Mouse (Mus musculus): Measurements from ENCODE around the gene Tecpr1. TPM values are rescaled to one million over a fixed set of nuclear protein-coding genes. Genes with fewer than 3 reads are reported as not detected.

The Tecpr1 gene
- total RNA-seq, 2 experiments from 2014 or later, result 86.2 to 93.0 TPM

DNA sequence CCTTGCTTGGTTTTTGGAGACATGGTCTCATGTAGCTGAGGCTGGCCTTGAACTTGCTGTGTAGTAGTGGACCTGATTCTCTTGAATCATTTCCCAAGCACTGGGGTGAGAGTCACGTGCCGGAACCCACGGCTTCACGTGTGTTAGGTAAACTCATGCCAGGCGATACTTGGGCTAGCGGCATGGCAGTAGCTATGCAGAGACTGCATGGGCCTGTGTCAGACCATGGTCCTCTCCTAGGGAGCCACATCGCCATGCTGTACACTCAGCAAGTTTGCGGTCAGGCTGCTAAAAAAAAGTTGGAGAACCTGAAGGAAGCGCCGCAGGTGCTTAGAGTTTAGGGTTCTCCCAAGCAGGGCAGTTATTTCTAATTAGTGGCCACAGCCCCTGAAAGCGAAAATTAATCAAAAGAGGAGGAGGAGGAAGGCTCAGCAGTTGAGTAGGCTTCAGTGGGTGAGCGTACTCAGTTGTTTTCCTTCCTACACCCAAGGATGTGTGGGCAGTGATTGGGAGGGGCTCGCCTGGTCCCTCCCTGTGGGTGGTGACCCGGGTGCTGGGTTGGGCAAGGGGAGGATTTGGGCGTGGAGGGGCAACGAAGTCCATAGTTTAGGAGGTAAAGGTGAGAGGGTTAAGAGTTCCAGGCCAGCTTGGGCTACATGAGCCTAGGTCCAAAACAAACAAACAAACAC lies 30.9 kb upstream of the Tecpr1 start:
- no peak for DNase-seq (ENCODE audit: low spot score in 2 of 2)
- intact Hi-C loops (cut with DNase I), result no loop called here

DNA sequence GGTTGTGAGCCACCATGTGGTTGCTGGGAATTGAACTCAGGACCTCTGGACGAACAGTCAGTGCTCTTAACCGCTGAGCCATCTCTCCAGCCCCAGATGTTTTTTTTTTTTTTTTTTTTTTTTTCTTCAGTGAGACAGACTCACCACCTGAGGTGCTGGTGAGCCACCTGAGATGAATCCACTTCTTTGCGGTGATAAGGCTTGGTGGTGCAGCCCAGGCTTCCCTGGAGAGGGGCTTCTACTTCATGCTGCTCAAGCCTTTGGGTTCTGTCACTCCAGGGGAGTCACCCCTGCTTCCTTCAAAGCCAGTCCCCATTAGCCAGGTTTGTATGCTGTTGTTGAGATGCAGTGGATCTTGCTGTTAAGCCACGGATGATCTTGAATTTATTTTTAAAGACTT lies 29.8 kb upstream of the Tecpr1 start:
- intact Hi-C loops (cut with DNase I), result no loop called here
- no peak for DNase-seq (ENCODE audit: low spot score in 2 of 2)

DNA sequence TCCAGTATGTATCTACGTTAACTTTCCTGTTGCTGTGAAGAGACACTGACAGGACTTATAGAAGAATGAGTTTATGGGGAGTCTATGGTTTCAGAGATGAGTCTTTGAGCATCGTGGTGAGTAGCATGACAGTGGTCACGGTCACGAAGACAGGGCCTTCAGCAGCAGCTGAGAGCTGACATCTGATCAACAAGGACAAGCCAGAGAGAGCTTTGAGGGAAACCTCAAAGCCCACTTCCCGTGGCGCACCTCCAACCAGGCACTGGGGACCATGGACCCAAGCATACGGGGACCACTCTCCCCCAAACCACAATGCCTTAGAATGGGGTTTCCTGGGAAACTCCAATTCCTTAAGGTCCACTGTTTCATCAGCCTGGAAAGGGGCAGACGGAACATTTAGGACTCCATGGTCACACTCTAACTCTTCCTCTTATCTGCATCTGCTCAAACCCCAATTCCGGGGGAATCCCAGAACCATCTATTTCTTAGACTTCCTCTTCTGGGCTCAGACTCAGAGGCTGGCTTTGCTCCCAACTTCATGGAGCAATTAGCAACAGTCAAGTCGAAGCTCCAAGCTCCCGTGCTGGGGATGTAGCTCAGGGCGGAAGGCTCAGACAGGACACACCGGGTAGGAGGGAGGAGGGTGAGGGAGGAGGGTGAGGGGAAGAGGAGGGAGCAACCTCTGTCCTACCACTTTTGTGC lies 28.6 kb upstream of the Tecpr1 start:
- intact Hi-C loops (cut with DNase I), result no loop called here
- DNase-seq (ENCODE audit: low spot score in 2 of 2), result no peak

DNA sequence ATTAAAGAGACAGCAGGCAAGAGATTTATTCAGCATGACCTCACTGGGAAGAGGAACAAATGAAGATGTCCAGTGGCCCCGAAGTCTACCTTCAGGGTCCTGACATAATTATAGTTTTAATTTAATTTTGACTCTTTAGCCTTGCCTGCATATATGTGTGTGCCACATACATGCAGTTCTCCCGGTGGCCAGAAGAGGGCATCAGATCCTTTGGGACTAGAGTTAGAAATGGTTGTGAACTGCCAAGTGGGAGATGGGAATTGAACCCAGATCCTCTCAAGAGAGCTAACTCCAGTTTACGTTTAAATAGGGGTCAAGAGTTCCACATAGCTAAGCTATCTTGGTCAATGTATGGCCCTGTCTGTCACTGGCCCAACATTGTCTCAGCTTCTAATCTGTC lies 26.5 kb upstream of the Tecpr1 start:
- DNase-seq (ENCODE audit: low spot score in 2 of 2), result no peak
- intact Hi-C loops (cut with DNase I), result no loop called here

DNA sequence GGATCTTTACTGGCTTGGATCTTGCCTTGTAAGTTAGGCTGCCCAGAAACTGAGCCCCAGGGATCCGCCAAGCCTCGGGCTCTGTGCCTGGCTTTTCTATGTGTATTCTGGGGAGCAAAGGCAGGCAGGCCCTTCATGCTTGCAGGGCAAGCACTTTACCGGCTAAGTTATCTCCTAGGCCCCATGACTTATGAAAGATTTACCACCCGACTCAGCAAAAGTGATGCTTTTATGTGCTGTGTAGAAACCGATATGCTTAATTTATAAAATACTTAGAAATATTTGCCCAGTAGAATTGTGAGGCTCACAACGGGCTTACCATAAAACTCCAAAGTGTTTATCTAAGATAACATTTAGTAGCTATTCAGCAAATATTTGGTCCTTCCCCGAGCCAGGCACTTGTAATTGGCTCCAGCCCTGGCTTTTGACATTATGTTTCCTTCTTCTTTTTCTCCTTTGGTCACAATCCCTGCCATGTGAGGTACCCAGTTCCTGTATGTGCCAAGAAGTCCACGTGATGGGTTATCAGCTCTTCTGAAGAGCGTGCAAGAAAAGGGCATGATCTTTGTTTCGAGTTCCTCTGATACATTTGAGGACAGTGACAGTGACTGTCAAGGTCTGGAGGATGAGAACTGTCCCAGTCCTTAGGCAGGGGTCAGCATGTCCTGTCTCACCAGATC lies 24.6 kb upstream of the Tecpr1 start:
- no peak for DNase-seq (ENCODE audit: low spot score in 2 of 2)
- intact Hi-C loops (cut with DNase I), result no loop called here

DNA sequence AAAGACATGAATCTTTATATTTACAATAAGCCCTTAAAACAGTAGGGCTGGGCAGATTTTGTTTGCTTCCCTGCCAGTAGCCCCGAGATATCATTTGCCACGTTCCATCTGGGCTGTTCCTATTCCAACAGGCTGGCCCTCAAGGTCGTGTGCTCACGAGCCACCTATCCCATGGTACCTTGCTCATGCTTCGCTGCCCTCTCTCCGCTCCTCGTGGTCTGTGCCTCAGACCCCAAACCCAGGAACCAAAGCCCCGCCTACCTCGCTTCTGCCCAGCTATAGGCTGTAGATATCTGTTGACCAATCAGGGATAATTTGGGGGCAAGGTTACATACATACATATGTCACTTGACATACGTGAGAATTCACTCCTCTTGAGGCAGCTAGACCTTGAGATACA lies 23.9 kb upstream of the Tecpr1 start:
- no peak for DNase-seq (ENCODE audit: low spot score in 2 of 2)
- intact Hi-C loops (cut with DNase I), result no loop called here

DNA sequence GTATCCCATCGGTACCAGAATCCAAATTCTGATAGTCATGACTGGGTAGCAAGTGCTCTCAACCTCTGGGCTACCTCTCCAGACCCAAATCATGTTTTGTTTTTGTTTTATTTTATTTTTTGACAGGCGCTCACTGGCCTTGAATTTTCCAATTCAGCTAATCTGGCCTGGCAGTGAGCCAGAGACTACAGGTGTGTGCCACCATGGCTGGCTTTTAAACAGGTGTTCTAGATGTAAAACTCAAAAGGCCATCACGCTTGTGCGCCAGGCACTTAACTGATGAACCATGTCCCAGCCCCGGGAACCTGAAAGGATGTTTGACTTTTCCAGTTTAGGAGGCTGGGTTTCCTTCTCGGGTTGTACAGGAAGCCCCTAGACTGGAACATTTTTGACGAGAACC lies 23.3 kb upstream of the Tecpr1 start:
- intact Hi-C loops (cut with DNase I), result no loop called here
- no peak for DNase-seq (ENCODE audit: low spot score in 2 of 2)

DNA sequence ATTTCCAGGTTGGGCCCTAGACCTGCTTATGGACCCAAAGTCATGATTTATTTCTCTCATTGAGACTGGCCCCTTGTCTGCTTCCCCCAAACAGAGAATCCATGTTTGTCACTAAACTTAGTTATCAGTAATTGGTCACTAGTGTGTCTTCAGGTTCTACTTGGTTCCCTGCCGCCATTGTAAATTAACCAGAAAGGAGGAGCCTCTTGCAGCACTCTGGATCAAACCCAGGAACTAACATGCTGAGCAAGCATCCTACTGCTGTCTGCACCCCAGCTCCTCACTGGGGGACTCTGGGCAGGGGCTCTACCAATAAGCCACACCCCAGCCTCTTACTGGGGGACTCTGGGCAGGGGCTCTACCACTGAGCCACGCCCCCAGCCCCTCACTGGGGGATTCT lies 22.2 kb upstream of the Tecpr1 start:
- DNase-seq (ENCODE audit: low spot score in 2 of 2), result no peak
- intact Hi-C loops (cut with DNase I), result no loop called here

DNA sequence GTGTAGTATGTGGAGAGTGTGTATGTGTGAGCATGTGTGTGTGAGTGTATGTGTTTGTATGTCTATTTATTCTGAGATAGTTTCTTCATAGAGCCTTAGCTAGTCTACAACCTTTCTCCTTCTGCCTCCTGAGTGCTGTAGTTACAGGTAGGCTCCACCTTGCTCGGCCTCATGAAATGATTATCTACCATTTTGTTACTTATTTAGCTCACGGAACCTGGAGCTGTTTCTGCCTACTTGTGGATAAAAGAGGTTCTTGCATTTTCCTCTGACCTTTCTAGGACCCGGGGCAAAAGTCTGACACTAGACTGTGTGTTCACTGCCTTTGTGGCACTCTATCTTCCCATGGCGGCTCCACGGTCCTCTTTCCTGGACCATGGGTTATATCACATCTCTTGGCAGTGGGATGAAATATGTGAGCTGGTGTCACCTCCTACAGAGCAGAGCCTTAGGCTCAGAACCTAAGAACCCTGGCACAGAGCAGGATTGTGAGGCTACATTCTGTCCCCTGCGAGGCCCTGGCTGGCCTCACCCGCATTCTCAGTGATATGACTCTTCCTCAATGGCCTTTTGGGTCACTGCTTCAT lies 20.6 kb upstream of the Tecpr1 start, which contains the start of gene Bri3:
Bri3 (plus strand) TSS at position 537 of the 587 bp plus-strand sequence.
- intact Hi-C loops (cut with DNase I), result no loop called here
- DNase-seq (ENCODE audit: low spot score in 2 of 2), result no peak

DNA sequence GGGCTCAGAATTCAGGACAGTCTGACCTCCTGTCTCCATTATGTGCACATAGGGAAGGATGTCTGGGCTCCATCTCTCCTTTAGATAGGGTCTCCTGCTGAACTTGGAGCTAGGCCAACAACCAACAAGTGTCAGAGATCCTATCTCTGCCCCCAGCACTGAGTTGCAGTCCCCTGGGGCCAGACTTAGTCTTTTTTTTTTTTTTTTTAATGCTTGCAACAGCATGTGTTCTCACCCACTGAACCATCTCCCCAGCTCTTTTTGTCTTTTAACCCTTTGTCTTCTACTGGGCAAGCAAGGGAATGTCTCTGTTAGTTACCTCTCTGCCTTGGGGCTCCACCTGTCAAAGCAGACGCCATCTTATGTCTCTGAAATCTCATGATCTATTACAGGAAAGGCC lies 15.6 kb upstream of the Tecpr1 start:
- no peak for DNase-seq (ENCODE audit: low spot score in 2 of 2)
- intact Hi-C loops (cut with DNase I), result no loop called here

DNA sequence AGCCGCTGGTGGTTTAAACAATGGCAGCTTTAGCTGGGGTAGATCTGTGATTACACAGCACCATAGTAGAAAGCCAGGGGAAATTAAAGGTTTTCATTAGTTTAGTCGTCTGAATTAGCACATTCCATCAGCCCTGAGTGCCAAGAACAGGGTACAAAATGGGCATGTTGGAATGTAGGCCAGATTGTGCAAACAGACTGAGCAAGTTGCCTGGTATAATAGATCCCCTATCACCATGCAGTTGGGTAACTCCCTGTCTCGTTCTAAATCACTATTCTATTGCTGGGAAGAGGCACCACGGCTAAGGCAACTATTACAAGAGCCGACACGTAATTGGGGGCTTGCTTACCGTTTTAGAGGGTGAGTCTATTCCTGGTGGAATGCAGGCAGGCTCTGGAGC lies 11.3 kb upstream of the Tecpr1 start:
- DNase-seq (ENCODE audit: low spot score in 2 of 2), result no peak
- intact Hi-C loops (cut with DNase I), result no loop called here

DNA sequence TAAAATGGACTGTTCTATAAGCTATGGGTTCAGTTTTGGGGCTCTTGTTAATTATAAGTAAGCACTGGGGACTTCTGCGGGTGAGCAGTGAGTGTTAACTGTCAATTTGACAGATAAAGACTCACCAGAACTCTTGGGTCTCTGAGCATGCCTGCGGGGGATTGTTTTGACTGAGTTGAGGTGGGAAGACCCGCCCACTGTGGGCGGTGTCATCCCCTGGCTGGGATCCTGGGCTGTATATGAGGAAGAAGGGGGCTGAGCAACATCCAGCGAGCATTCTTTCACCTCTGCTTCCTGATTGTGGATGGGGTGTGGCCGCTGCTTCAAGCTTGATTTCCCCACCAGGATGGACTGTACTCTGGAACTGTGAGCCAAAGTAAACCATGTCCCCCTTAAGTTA lies 10.8 kb upstream of the Tecpr1 start:
- no peak for DNase-seq (ENCODE audit: low spot score in 2 of 2)
- intact Hi-C loops (cut with DNase I), result no loop called here

DNA sequence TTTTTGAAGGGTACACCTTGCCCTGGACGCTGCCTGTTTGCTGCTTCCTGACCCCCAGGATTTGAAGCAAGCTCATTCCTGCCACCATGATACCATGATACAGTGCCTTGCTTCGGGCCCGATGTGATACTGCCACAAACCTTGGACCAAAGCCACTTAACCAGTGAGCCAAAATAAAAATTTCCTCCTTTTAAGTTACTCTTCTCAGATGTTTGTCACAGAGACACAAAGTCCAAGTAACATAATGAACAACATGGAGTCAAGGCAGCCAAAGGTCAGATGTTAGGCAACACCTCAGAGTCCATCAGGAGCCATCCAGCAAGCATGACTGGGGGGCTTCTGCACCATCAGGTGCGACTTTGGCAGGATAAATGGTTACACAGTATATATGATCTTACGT lies 9.1 kb upstream of the Tecpr1 start:
- intact Hi-C loops (cut with DNase I), result no loop called here

DNA sequence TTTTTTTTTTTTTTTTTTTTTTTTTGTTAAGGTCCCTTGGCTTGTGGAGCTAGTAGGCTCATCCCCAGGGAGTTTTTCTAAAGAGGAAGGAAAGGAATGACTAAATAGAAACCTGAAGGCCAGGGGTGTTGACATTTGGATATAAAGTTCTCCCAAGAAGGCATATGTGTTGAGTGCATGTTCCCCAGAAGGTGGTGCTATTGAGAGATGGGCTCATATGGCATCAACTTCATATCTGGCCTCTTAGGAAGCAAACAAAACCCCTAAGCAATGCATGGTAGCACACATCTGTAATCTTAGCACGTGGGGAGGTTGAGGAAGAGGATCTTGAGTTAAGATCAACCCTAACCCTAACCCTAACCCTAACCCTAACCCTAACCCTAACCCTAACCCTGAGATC lies 8.0 kb upstream of the Tecpr1 start:
- DNase-seq (ENCODE audit: low spot score in 2 of 2), result no peak
- intact Hi-C loops (cut with DNase I), result no loop called here

More for the DNA sequence above, 9.1 kb upstream of the Tecpr1 start:
- no peak for DNase-seq (ENCODE audit: low spot score in 2 of 2)

DNA sequence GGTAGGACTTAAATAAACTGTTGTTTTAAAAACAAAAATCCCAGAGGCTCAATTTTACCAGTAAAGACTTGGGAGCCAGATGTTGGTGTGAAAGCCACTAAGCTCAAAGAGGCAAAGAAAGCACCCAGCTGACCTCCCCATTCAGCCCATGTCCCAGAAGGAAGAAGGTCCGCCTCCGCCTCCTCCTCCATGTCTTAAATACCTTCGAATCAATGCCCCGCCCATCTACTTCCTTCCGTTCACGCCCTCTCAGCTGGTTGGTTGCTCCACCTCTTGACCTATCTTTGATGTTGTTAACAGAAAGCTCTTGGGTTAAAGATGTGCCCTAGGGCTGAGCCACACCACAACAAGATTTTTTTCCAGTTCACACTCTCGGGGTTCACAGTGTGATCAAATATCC lies 6.8 kb upstream of the Tecpr1 start:
- DNase-seq (ENCODE audit: low spot score in 2 of 2), result no peak
- intact Hi-C loops (cut with DNase I), result no loop called here

DNA sequence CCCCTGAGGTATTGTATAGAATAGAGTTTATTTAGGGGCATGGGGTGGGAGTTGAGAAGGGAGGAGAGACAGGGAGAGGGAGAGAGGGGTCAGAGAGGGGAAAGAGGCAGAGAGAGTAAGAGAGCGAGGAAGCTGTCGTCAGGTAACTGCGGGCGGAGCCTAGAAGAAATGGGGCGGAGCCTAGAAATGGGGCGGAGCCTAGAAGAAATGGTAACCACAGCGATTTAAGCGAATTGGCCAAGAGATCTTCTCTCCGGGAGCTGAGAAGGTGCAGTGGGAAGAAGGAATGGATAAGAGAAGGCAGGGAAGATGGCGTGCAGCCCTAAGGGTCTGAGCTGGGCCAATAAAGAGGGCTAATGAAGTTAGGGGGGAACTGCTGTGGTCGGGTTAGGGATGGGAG lies 2.8 kb upstream of the Tecpr1 start:
- no peak for DNase-seq (ENCODE audit: low spot score in 2 of 2)
- intact Hi-C loops (cut with DNase I), result no loop called here

DNA sequence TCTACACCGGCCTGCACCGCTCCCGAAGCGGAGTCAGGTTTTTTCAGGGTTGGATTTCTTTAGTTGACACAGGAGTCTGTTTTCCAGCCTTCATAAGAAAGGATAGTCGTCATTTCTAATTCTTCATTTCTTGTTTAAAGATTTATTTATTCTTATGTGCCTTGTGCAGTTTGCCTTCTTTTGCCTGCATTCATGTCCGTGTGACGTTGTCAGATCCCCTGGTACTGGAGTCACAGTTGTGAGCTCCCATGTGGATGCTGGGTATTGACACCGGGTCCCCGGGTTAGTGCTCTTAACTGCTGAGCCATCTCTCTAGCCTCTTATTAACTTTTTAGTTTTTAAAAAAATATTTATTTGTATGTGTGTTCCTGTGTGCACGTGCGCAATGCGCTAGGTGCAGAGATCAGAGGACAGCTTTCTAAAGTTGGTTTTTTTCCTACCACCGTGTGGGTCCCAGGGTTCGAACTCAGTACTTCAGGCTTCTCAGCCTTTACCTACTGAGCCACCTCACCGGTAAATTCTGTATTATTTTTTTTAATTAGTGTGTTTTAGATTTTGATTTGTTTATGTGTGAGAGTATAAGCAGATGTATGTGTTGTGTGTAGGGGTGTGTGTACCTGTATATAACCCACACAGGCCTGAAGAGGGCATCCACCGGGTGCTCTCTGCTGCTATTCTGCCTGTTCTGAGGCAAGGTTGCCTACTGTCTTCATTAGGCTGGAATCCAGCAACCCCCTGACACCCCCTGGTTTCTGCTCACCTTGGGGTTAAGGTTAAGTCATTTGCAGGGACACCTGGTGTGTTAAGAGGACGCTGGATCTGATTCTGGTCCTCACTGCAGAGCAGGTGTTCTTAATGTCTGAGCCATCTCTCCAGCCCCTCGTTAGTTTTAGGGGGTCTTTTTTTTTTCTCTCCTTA lies 743 bp upstream of the Tecpr1 start:
- no peak for DNase-seq (ENCODE audit: low spot score in 2 of 2)

DNA sequence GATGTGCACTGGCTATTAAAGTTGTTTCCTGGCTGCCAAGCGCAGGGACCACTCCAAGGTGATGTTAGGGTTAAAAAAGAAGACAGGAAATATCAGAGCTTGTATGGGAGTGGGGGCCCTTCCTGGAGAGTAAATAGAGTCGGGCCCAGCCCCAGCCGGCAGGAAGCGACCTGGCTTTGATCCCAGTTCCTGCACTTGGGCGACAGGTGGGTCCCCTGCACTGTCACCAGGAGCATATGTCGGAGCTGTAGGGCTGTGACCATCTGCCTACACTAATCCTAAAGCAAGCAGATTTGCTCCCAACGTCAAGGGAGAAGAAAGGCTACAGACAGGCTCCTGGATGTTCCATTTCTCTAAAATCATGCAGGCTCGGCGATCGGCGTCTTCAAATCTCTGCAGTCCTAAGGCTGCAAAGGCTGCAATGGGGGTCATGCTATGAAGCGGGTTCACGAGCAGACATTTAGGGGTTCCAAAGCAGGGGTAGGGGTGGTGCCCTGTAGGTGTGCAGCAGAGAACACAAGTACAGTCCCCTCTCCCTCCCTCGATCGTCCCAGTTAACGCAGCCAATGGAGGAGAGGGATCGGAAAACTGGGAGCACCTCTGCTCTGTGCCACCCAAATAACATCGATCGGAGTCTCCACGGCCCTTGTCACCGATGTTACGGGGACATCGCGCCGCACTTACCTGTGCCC lies 458 bp downstream of the Tecpr1 start:
- DNase-seq (ENCODE audit: low spot score in 2 of 2), result no peak
- intact Hi-C loops (cut with DNase I), result loop anchor here (5.0 kb wide), 1 partner anchor 34 kb away; no protein-coding TSS in a partner anchor

More for the DNA sequence above, 743 bp upstream of the Tecpr1 start:
- intact Hi-C loops (cut with DNase I), result loop anchor here (5.0 kb wide), 1 partner anchor 33 kb away; no protein-coding TSS in a partner anchor

DNA sequence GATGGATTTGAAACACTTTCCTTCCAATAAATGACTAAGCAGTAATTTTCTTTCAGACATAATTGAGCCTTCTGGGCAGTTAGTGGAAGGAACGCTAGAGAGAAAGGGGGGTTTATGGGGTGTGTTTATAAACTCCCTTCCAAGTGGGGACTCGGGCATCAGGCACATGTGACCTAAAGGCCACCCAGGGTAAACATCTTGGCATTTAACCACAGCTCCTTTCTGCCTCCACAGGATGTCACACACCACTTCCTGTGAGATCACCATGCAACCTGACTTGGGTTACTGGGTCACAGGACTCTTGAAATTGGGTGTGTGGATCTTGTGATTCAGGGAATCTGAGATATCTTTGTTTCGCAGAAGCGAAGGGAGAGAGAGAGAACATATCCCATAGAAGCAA lies 2.1 kb downstream of the Tecpr1 start:
- intact Hi-C loops (cut with DNase I), result loop anchor here (5.0 kb wide), 1 partner anchor 36 kb away; no protein-coding TSS in a partner anchor

More for the DNA sequence above, 2.1 kb downstream of the Tecpr1 start:
- DNase-seq (ENCODE audit: low spot score in 2 of 2), result no peak

Measured in left cerebral cortex, postnatal 36 days (tissue).